Mouse (Mus musculus) 416B (cell line): Measurements from ENCODE around the gene Apba1.

Source experiments
- DNase-seq: peaks from one replicate; pipeline ENCODE4 v3.0.0; 2011; ENCODE audit warnings: low read depth

Apba1 gene

DNA sequence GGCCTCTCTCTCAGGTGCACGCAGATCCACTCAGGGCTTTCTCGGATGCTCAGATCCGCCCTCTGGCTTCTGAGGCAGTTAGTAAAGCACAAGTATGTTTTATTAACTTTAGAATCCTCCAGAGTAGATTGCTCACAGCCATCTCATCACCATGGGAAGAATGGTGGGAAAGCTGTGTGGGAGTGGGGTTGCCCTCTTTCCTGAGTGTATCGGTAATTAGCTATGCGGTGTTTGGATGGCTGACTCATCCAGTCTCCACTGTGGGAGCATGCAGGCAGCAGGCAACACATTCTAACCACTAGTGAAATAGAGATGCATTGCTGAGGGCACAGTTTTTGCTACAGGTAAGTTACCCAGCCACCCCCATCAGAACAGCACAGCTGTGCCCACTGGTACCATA lies 172.1 kb downstream of the Apba1 start:
- no peak for DNase-seq

DNA sequence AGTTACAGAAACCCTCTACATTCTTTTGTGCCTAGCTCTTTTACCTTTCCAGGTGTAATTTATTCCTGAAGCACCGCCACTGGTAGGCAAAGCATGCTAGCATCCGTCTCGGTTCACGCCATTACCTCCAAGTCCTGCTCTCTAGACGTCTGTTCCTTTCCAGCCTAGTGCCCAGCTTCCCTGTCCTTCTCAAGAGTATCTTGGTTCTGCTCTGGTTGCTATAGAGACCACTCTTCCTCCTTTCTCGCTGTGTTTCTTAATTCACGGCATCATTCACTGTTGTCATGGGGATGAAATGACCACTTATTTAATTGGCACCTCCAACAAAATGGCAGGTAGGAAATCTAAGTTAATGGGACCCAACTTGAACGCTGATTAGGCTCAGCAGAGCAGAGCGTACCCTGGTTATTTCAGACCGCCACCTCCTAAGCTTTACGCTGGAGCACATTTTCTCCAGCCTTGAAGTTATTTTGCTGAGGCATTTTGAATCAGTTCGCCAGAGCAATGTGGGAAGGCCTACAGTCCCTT lies 182.8 kb downstream of the Apba1 start:
- DNase-seq: no peak

DNA sequence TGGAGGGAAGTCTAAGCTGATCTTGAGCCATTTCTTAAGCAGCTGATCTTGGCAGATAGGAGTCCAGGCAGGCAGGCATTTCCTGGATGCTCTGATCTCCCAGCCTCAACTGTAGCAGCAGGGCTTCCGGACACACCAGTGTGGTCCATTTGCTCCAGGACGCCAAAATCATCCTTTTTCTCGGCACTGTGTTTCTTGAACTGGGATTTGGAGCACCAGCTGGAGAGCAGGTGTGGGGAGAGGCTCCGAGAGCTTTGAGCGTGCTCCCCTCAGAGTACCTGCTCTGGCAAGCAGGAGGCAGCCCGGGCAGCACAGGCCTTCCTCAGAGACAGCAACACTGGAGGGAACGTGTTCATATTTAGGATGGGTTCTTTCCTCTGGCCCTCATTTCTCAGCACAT lies 184.2 kb downstream of the Apba1 start:
- DNase-seq: no peak

DNA sequence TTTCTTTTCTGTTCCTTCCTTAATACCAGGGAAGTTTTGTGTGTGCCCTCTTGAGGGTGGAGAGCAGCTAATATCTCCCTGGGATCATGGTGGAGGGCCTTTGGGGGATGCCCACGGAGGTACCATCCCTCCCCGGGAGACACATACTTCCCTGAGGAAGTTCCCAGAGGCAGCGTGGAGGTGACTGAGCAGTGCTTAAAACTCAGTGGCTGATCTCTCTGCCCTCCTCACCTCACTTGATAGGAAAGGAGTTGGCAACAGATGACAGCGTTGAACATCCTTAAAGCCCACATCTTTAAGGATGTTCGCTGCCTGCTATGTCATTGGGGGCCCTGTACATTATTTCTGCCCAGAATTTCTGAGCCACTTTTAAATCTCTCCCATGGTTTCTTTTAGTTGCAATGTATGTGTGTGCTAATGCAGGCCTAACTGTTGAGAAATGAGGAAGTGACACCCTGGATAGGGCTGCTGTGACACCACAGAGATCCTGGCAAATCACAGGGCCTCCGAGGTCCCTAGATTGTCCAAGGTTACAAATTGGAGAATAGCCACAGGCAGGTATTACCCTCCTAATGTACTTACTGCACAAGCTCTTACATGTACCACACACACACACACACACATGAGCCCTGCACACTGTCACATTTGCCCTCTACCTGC lies 187.5 kb downstream of the Apba1 start:
- peak; percentile 5 for DNase-seq

DNA sequence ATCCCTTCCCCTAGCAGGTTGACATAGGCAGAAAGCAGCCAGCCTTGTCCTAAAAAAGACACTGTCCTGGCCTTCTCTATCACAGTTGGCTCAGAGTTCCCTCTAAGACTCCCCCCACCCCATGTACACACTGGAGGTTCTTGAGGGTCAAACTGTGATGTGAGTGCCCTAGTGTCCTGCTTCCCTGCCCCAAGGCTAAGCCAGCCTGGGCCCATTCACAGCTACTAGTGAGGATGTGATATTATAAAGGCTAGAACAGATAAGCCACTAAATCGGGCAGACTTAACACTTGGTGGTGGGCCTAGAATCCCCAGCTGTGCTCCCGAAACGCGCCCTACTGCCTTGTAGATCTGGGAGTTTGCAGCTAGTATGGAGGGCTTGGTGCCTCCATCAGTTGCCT lies 188.1 kb downstream of the Apba1 start:
- DNase-seq: no peak

DNA sequence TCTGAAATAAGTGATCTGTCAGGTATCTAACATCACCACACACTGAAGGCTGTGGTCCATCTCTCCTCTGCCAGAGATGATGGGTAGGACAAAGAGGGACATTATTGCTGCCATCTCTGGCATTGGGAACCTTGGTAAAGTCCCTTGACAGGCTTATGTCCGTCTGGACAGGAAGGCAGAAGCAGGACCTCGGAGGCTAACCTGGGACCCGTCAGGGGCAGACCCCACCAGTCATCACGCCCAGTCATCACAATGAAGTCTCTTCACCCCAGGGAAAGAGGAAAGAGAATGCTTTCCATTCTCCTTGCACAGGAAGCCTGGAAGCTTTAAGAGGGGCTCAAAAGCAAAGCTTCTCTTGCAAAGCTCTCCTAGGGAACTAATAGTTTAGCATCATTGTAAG lies 189.2 kb downstream of the Apba1 start:
- no peak for DNase-seq

DNA sequence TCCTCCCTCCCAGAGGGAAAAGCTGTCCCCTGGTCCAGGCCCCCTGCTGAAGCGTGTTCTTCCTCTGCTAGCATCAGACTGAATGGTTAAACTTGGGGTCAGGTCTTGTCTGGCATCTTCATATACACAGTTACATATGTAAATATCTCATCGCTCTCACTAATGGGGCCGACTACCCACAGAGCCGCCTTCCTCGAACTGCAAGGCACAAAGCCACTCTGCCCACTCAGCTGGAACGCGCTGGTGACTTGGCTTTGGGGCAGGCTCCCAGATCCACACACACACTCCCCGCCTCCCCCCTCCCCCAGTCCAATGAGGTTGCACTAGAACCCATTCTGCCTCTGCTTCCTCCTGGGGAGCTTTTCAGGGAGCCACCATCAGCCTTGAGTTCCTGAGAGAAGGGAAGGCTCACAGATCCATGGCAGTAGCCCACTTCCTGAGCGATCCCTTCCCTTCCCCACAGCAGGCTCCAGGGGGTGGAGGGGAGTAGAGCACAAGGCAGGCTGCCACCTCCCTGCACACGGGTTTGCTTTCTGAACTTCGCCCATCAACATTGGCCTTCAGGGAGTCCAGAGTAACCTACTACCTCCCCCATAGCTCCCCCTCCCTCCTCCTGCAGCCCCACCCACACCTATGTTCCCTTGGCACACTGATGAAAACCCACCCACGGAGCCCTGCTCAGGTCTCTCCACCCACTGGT lies 189.8 kb downstream of the Apba1 start:
- DNase-seq: no peak

DNA sequence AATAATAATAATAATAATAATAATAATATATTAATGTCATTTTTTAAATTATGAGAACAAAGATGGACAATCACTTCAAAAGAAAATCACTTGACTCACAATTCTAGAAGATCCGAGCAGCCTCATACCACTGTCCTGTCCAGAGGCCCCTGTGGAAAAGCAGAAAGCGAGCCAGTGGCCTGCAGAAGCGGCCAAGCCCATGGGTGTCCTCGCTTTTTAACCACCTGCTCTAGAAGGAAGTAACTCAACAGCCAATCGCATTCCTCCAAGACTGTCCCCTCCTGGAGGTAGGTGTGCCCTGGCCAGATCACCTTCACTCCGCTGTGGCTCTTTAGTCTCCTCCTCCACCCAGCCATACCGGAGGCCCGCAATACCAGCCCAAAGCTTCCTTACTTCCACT lies 196.8 kb downstream of the Apba1 start:
- DNase-seq: no peak

DNA sequence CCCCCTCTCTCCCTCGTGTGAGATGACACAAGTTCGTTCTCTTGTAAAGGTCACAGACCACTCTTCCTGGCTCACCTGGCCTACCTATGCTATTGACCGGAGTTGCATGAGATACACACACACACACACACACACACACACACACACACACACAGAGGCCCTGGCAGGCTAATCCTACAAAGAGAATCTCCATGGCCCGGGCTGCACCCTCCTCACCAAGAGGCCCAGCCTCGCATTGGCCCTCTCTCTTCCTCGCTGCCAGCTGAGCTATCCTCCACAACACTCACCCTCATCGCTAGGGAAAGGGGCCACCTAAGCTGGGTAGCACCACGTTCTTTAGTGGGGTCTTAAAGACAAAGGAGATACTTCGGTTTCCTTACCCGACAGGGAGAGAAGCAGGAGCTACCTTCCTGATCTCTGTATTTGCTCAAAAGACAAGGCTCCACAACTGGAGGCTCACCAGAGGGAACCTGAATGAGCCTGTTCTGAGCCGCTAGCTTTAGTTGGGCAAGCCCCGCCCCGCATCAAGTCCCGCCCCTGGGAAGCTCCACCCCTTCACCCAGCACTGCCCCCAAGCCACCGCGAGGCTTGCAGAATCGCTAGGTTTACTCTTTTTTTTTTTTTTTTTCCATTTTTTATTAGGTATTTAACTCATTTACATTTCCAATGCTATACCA lies 197.8 kb downstream of the Apba1 start:
- DNase-seq: no peak

DNA sequence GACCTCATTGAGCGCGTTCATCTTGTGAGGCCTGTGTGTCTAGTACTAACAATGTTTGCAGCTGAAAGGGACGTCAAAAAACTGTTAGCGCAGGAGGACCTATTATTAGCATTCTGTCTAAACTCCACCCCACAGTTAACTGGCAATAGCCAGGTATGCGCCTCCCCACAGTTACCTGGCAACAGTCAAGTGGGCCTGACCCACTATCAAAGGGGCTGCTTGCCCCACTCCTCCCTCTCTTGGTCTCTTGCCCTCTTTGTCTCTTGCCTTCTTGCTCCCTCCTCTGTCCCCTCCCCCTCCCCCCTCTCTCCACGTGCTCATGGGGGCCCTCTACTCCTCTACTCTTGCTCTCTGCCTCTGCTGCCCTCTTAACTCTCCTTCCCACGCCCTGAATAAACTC lies 198.9 kb downstream of the Apba1 start:
- no peak for DNase-seq

DNA sequence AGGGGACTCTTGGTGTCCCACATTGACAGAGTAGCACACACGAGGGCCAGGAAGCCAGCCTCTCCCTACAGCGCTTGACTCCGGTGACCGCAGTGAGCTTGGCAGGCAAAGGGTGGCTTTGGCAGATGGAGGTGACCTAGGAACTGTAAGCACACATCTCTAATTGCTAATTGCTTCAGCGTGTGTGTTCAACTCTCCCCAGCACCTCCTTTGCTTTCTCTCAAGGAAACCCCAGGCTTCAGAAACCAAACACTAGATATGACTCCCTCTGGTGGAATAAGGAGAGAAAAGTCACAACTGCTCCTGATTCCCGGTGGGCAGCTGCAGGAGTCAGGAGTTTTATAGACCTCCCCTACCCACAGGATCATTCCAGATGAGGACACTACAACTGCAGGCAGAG lies 200.2 kb downstream of the Apba1 start:
- peak; percentile 6 for DNase-seq

DNA sequence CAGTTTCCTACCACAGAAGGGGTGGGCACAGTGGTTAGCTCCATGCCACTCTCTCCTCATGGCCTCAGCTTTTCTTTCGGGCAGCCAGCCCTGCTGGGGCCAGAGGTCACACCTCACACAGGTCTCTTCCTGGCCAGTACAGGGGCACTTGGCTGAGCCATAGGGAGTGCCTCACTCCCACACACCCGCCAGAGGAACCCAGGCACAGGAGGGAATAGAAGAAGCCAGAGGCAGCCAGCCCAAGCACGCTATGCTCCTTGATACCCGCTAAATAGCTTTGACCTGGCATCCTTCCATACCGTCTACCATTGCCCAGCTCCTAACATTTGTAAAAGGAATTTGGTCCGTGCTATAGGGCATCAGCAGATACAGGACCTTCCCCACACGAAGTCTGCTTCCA lies 201.2 kb downstream of the Apba1 start:
- no peak for DNase-seq

DNA sequence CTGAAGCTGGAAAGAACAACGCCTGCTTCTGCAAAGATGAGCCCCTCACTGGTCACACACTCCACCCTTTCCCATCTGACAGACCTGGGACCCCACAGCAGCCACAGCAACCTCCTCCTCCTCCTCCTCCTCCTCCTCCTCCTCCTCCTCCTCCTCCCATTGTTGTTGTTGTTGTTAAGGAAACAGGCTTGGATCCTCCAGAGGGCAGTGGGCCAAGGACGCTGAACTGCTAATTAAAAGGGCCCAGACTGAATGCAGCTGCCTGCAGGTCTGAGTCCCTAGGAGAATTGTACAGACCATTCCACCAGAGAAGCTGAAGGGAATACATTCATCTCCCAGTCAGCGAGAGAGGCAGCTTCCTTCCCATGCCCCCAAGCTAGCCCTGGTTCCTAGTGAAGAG lies 201.6 kb downstream of the Apba1 start:
- DNase-seq: no peak

DNA sequence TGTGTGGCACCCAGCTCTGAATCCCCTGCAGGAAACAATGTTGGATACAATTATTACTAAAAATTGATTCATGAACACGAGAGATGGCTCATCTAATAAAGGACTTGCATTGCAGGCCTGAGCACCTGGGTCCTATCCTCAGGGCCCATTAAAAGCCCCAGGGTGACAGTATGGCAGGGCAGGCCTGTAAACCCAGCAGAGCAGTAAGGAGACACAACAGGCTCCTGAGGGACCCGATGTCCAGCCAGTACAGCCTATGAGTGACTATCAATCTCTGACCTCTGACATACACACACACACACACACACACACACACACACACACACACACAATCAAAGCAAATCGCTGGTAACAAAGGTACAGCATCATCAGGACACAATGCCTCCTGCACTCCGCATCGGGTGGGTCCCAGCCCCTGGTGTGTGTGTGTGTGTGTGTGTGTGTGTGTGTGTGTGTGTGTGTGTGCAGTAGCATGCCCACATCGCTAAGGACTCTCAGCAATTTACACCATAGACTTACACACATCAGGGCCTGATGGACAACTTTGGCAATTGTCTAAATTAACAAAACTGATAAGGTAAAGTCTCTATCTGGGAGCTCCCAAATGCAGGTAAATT lies 202.3 kb downstream of the Apba1 start:
- DNase-seq: no peak

DNA sequence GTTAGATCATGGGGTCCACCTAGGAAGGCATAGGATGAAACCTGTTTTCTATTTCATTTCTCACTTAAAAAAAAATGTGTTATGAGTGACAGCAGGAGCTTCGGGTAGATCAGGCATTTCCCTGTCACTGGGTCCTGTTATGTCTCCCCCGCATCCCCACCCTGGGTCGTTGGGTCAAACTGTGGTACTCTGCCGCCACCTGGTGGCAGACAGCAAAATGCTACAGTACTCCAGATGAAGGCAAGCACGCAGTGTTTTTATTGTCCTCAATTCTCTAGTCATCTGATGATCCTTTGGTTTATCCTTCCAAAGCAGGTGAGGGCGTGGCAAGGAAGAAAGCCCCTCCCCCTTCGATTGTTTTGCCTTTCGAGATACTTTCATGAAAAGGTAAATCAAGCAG lies 202.8 kb downstream of the Apba1 start:
- peak; percentile 54 for DNase-seq

DNA sequence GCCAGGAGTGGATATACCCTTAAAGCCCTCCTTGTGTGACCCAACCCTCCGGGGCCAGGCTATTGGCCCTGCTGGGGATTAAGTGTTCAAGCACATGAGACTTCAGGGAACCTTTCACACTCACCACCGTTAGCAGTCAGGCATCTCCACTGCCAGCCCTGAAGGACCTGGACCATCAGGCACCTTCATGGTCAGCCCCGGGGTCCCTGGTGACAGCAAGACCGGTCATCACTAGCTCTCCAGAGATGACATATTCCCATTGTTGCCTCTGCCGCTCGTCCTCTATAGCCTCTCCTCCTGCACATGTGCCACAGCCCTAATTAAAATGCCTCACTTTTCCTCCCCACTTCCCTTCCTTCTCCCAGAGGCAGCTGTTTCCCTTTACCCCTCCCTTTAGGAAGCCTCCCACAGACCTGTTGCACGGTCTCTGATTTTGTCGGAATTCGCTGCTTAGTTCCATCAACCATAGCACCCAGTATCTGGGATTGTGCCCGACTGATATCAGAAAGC lies 205.8 kb downstream of the Apba1 start:
- DNase-seq: no peak

DNA sequence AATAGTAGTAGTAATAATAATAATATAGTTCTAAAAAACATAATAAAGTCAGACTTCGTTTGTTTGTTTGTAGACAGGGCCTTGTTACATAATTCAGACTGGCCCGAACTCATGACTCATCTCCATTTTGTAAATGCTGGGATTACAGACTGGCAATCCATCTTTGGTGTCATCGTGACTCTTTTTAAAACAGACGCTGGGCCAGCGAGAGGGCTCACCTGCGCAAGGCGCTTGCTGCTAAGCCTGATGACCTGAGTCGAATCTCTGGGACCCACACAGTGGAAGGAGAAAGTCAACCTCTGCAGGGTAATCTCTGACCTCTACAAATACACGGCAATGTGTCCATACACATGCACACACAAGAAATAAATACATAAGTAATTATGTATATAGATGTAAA lies 207.7 kb downstream of the Apba1 start:
- no peak for DNase-seq

DNA sequence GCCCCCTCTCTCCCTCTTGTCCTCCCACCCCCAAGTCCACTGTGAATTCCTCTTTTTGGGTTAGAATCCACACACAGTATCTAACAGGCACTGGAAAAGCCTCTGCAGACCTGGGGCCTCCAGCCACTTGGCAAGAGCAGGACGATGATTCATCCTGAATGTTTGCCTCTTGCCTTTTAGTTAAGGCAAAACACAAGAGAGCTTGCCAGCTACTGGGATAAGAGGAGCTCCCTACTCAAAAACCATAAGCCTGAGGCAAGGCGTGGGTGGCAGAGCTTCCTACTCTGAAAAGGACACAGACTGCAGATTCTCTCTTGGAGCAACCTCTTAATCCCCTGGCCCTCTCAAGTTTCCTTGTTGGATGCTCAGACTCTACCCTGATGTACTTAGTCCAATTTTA lies 208.5 kb downstream of the Apba1 start:
- no peak for DNase-seq

DNA sequence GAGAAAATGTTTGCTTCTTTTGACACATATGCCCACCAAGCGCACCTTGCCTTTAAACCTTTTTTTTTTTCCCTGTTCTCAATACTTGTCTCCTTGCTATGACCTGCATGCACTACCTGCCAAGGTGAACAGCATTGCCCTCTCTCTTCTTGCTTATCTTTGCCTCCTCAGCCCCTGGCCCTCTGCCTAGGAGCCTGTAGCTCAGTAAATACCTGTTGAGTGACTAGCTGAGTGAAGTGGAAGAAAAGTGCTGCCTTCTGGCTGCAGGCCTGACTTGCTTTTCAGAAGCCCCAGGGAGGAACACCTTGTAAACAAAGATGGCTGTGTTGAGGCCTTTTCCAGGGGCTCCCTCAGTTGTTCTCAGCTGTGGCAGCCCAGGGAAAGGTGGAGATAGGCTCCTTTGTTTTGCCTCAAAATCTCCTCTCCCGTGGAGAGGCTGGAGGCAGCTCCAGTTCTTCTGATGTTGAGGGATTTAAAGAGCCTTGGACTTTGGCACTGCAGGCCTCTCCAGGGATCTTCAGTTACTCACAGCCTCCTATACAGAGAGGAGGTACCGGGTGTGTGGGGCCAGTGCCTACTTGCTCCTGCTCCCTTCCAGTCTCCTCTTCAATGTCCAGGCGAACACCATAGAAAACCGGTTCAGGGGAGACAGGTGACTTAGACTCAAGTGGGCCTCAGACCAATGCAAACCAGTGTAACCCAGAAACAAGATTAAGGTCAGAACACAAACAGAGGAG lies 209.6 kb downstream of the Apba1 start:
- DNase-seq: no peak

DNA sequence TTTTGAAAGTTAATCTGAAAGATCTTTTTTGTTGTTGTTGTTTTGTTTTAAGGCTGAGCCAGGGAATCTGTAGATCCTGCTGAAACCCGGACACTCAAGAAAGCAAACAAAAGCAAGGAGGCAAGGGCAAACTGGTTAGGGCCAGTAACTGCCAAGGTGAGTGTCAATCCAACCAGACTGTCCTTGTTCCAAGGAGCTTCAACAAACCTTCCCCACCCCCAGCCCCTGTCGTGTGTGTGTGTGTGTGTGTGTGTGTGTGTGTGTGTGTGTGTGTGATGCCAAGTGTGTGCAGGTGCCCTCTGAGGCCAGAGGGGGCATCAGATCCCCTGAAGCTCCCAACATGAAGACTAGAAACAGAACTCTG lies 210.2 kb downstream of the Apba1 start:
- DNase-seq: no peak

DNA sequence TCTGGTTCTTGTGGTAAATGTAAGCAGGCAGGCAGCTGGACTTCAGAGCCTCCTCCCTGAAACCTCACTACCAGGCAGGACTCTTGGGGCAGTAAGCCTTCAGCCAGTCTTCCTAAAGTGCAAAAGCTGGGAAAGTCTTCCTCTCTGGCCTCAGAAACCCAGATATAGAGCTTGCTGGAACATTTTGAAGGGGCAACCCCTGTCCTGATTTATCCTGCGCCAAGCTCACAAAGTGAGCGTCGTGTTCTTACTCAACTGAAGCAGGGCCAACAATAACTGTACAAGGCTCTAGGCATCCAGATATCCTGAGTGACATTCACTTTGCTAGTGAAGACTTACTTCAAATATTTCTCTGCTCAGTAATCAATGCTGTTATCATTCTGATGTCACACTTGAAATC lies 211.7 kb downstream of the Apba1 start:
- DNase-seq: no peak

DNA sequence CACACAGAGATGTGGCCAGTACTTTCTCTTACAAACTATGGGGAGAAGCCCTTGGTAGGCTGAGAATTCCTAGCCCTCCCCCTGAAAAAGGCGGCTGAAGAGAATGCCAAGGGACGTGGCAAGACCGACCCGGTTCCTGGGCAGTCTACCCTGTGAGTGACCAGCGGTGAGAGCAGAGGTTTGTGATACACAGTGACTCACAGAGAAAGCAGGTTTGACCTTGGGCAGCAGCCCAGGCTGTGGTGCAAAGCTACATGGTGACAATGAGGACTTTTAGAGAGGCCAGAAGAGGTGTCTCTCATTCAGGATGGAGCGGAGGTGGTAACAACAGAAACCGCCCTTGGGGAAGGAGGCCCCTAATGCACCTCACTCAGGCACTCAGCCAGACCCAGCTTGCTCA lies 212.7 kb downstream of the Apba1 start:
- DNase-seq: no peak
